Mouse (Mus musculus) liver, adult (tissue): ENCODE measurements around the gene Cmtm4.
"Not testable (repeated sequence)": the region's sequence is repeated elsewhere in the genome, so short reads cannot be mapped to it uniquely, and the experiment has no call there.

Experiments
- GATA4 ChIP-seq: IDR thresholded peaks from 2 replicates; pipeline ENCODE4 v1.6.1; 2014; ENCODE audit warnings: mild to moderate bottlenecking, low read length; ENCODE audit not compliant: insufficient replicate concordance

The Cmtm4 gene

DNA sequence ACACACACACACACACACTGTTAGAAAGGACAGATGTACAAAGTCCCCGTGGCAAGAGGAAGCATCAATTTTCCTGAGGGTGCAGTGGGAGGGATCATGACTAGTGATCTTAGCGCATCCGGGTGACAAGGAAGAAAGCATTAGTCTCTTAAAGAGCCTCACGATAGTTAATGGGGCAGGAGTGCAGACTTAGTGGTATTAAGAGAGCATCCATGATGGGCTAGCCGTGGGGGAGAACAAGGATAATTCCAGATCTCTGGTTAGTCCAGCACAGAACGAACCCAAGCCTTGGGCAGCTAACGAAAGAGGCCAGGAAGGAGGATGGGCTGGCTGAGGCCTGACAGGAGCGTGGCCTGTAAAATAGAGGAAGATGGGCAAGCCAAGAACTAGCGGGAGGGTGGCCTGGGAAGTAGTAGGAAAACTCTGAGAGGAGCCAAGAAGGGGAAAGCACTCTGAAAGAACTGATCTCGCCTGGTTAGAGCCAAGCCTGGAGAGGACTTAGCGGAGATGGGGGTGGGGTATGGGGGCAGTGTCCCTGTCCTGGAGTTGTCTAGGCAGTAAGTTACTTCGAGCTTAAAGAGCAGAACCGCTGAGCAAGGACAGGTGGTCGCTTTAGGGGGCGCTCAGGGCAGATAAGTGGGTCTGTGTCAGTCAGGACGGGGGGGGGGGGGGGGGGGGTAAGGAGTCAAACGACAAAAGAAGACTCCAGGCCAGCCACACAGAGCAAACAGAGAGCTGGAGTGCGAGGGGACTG, 56.2 kb downstream of the Cmtm4 start, which contains the start of gene Cmtm3:
Cmtm3 (plus strand) TSS at position 182 of the 754 bp plus-strand sequence.
- no peak for TF ChIP-seq GATA4

DNA sequence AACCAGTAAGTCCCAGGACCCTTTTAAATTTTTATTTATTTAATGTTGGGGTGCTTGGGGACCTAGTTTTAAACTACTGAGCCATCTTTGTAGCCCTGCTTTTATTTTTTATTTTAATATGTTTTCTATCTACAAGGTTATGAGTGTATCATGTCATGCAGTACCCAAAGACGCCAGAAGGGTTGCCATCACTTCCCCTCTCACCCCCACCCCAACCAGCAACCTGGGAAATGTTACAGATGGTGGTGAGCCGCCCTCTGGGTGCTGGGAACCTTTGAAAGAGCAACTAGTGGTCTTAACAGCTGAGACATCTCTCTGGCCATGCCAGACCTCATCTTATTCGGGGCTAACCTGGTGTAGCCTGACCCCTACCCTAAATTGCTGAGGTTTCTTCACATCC, 57.7 kb downstream of the Cmtm4 start:
- TF ChIP-seq GATA4: no peak

DNA sequence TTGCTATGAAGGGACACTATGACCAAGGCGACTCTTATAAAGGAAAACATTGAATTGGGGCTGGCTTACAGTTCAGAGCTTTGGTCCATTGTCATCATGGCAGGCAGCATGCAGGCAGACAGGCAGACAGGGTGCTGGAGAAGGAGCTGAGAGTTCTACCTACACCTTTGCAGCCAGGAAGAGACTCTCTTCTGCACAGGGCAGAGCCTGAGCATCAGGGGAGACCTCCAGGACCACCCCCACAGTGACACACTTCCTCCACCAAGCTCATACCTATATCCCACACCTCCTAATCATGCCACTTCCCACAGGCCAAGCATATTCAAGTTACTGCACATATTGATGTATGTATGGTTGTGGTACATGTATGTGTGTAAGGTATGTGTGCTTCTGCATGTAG, 58.8 kb downstream of the Cmtm4 start:
- no peak for TF ChIP-seq GATA4

DNA sequence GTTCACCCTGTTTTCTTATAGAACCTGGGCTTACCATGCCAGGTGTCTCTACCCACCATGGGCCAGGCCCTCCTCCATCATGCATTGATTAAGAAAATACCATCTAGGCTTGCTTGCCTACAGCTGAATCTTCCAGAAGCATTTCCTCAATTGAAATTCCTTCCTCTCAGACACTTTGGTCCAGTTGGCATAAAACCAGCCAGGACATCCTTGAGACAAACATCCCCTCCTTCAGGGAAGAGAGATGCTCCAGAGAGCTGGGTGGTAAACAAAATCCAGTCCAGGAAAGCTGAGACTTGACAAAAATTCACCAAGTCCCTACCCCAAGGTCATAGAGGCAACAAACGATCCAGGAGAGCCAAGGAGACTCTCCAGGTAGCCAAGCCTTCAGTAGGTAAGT, 61.4 kb downstream of the Cmtm4 start:
- no peak for TF ChIP-seq GATA4

DNA sequence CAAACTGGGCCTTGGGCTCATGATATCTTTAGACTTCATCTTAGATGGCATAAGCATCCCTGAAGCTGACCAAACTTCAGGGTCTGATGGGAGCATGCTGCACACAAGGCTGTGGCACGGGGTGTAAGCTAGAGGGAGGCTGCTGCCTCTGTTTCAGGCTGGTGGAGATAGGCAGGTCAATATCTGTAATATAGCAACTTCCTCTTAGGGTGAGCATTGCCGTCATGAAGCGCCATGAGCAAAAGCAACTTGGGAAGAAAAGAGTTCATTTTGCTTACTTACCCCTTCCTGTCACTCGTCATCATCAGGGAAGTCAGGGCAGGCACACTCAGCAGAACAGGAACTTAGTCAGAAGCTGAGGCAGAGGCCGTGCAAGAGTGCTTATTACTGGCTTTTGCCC, 61.8 kb downstream of the Cmtm4 start:
- no peak for TF ChIP-seq GATA4

DNA sequence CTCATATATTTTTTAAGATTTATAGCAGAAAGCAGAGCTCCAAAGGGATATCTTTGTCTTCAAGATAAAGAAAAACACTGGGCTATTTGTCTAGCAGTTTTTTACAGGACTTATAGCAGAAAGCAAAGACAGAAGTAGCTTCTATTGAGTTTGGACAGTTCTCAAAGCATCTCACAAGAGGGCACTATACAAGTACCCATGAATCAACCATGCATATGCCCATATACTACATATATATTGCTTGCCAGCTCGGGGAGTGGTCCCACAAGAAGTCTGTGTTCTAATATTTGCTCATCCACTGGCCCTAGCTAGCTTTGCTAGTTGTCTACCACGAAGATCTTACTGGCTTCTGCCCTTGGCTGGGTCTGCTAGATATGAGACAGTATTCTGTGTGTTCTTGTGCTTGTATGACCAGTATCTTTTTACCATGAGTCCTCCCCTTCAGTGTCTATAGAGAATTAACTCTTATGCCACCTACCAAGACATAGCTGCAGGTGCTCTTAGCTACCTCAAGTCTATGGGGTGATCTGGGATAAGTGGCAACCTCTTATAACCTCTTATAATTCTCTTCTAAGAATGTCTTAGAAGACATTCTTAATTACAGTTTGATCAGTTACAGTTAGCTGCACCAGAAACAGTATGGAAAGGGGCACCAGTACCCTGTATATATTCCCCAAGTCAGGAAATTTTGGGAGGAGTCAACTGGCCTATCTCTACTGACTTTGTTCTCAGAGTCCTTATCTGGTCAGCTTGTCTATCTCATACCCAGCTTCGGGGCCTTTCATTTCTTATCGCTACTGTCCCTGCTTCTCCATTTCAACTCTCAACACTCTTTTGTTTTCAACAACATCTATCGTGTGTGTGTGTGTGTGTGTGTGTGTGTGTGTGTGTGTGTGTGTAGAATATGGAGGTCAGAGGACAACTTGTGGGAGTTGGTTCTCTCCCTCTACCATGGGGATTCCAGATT, 62.7 kb downstream of the Cmtm4 start:
- TF ChIP-seq GATA4: no peak

DNA sequence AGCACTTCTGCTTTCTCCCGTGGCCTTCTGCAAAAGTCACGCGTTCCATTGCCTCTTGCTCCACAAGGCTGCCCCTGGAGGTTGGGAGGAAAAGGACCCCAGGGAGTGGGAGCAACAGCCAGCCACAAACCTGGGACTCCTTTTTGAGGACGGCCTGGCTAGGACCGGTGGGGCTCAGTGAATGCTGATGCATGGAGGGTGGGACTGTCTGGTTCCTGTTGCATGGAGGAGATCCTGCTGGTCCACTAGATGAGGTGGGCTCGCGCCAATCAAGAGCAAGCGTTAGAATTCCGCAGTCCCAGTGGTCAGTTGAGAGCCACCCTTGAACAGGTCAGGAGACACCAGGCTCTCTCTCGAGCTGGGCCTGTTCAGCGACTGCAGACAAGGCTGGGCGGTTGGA, 73.7 kb downstream of the Cmtm4 start, which contains the start of gene Cmtm2b:
Cmtm2b (plus strand) TSS at position 301 of the 400 bp plus-strand sequence.
- not testable (repeated sequence) for TF ChIP-seq GATA4

DNA sequence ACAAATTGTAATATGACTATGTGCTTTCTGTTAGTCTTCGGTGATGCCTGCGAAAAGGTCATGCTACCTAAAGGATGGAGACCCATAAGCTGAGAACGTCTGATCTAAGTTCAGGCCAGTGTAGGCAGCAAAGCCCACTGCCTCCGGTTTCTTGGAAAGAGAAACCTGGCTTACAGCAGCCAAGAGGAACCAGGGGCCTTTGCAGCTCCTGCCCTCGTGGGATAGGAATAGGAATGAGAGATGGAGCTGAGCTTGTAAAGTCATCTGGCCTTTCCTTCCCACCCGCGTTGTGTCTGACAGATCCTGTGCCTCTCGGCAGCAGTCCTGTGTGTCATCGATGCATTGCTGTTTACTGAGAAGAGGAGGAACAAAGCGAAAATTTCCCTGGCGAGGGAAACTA, 74.3 kb downstream of the Cmtm4 start, which contains the start of gene Gm11020:
Gm11020 (plus strand) TSS at position 301 of the 400 bp plus-strand sequence.
- TF ChIP-seq GATA4: not testable (repeated sequence)

DNA sequence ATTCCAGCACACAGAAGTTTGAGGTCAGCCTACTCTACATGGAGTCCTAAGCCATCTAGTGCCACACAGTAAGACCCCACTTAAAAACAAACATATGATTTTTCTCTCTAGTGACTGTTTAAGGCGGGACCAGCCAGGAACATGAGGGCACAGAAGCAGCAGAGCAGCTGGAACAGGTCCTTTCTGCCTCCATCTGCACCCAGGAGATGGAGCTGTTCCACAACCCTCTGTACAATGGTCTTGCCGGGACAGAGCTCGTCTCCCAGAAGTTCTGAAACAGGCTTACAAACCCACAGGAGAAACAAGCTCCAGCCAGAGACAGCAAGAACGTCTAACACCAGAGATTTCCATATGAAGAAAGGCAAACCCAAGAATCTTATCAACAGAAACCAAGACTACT, 82.3 kb downstream of the Cmtm4 start:
- no peak for TF ChIP-seq GATA4

DNA sequence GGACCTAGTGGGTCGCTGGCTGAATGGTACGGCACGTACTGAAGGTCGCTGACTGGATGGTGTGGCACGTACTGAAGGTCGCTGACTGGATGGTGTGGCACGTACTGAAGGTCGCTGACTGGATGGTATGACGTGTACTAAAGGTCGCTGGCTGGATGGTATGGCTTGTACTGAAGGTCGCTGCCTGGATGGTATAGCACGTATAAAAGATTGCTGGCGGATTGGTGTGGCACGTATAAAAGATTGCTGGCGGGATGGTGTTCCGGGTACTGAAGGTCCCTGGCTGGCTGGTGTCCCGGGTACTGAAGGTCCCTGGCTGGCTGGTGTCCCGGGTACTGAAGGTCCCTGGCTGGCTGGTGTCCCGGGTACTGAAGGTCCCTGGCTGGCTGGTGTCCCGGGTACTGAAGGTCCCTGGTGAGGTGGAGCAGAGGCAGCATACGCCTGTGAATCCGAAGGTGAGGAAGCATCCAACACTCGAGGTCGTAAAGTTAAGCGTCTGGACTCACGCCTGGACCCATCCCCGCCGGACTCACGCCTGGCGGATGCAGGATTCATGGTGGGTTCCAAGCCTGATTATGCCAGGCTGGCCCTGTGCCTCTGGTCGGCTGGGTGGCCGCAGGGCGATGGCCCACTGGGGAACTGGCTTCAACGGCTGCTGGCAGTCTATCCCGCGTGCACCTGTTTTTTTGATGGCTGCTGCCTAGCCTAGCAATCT, 86.0 kb downstream of the Cmtm4 start, which contains the start of the genes Gm45711 and Cmtm1:
Gm45711 (minus strand) TSS at position 641 of the 715 bp plus-strand sequence.
Cmtm1 (minus strand) TSS at position 705 of the 715 bp plus-strand sequence.
- not testable (repeated sequence) for TF ChIP-seq GATA4

DNA sequence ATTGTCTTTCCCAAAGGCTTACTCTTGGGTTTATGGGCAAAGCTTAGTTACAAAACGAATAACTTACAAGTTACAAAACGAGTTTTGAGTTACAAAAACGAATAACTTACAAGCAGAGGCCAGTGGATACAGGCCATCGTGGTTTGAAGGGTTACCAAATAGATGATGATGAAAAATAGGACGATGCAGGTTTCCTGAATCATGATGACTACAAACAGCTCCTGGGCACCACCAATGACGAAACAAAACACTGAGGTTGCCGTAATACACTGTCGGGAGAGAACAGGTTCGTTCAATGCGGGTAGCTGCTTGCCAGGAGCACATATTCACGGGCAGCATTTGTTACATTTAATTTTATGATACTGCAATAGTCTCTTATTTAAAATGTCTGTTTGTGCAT, 90.6 kb downstream of the Cmtm4 start:
- no peak for TF ChIP-seq GATA4
